Mouse (Mus musculus) lung, postnatal 0 days (tissue): ENCODE data around the gene Fam240a.

ENCODE experiments used
- CTCF ChIP-seq: IDR thresholded peaks from 2 replicates; pipeline ENCODE4 v1.5.1; 2016; ENCODE audit warnings: antibody characterized with exemption, mild to moderate bottlenecking
- EP300 ChIP-seq: IDR thresholded peaks from 2 replicates; pipeline ENCODE4 v1.6.1; 2016; ENCODE audit warnings: antibody characterized with exemption, mild to moderate bottlenecking, control low read depth

GRCm38 (mm10) chr9:110951397-110951796 lies 34.7 kb upstream of the Fam240a start, which contains the start of gene Lrrc2:
- TF ChIP-seq CTCF, result no peak
- no peak for TF ChIP-seq EP300
